In genomic region chr2:32078522-32078921, GRCm38 (mm10) we compare ENCODE assay signal across 8 mouse cellular contexts. TPM values are rescaled to one million over a fixed set of nuclear protein-coding genes. Genes with fewer than 3 reads are reported as not detected.
A peak's percentile ranks its signal among the peaks of the same experiment; 100 is the strongest.
DNase-seq lines count a peak whose midpoint lies in the region; ATAC-seq and TF ChIP-seq lines count a peak whose summit lies in the region.

No protein-coding gene starts in this region.

- no peak for TF ChIP-seq EP300 in liver, embryonic 14.5 days (IDR thresholded peaks at IDR 0.05; ENCODE audit: low read depth)

- TF ChIP-seq POLR2A in thymus, adult 2 months (IDR thresholded peaks at IDR 0.05; ENCODE audit: control insufficient read depth, extremely low read depth, insufficient read depth, low read length, poor library complexity) = peak; percentile 49; the same call in 1 of the 2 replicates

- no peaks in the 10 kb centered on the region for H3K9me3 ChIP-seq in kidney, embryonic 16.5 days (ENCODE audit: low read length)
- H3K9me3 ChIP-seq in heart, embryonic 12.5 days (replicated peaks) = no peaks in the 10 kb centered on the region
- H3K9me3 ChIP-seq in liver, embryonic 14.5 days (ENCODE audit: control insufficient read depth, low read length) = no peaks in the 10 kb centered on the region
- no peaks in the 10 kb centered on the region for H3K9me3 ChIP-seq in hindbrain, embryonic 14.5 days (ENCODE audit: control insufficient read depth, low read length)

- H3K4me3 ChIP-seq in kidney, embryonic 16.5 days (ENCODE audit: low read length) = no peak overlapping the region
- peak overlapping the region; percentile 70 for H3K4me3 ChIP-seq in heart, embryonic 12.5 days
- peak overlapping the region; percentile 6 to 34; a peak in 3 of 4 replicates for H3K4me3 ChIP-seq in liver, embryonic 14.5 days (ENCODE audit: insufficient read depth in 1 of 2, low read depth in 2 of 2, low read length in 2 of 2)
- peak overlapping the region; percentile 65 for H3K4me3 ChIP-seq in thymus, adult 2 months (ENCODE audit: control insufficient read depth, insufficient read depth, low read length)
- no peak overlapping the region for H3K4me3 ChIP-seq in hindbrain, embryonic 14.5 days (replicated peaks; ENCODE audit: low read length)

- 40% methylated on average over 8 of the region's 8 CpGs for WGBS in kidney, embryonic 16.5 days
- WGBS in heart, embryonic 12.5 days = 31% methylated on average over 8 of the region's 8 CpGs
- WGBS in liver, embryonic 14.5 days (ENCODE audit: insufficient replicate concordance) = 32% methylated on average over 8 of the region's 8 CpGs
- 13% methylated on average over 8 of the region's 8 CpGs for WGBS in thymus, adult 2 months
- 61% methylated on average over 8 of the region's 8 CpGs for WGBS in hindbrain, embryonic 14.5 days

- ATAC-seq in kidney, embryonic 16.5 days (ENCODE audit: low FRiP score, low TSS enrichment) = no peak; the same call in 1 of the 2 replicates
- peak; percentile 52; the same call in 1 of the 2 replicates for ATAC-seq in heart, embryonic 12.5 days (ENCODE audit: insufficient number of reproducible peaks, low FRiP score)
- no peak for ATAC-seq in liver, embryonic 14.5 days (ENCODE audit: insufficient read depth)
- no peak for ATAC-seq in hindbrain, embryonic 14.5 days (ENCODE audit: low FRiP score)

- TF ChIP-seq CTCF in liver, embryonic 14.5 days (IDR thresholded peaks at IDR 0.05; ENCODE audit: low read depth) = no peak
- 0 out of 2 replicates have a peak, but pooled peaks have one; percentile 38 for TF ChIP-seq CTCF in thymus, adult 2 months (IDR thresholded peaks at IDR 0.05; ENCODE audit: borderline replicate concordance, control insufficient read depth, extremely low read depth, insufficient read depth, low read length, poor library complexity)

- peaks cover 6% of the 10 kb centered on the region for H3K4me1 ChIP-seq in kidney, embryonic 16.5 days (ENCODE audit: insufficient read depth, low read length)
- peaks cover 60% of the 10 kb centered on the region for H3K4me1 ChIP-seq in heart, embryonic 12.5 days (replicated peaks)
- H3K4me1 ChIP-seq in liver, embryonic 14.5 days (replicated peaks; ENCODE audit: control insufficient read depth in 2 of 2, insufficient read depth in 2 of 2, low read length in 1 of 2) = peaks cover 22 to 34% of the 10 kb centered on the region in 2 experiments
- peaks cover 40% of the 10 kb centered on the region for H3K4me1 ChIP-seq in thymus, adult 2 months (replicated peaks; ENCODE audit: control insufficient read depth, insufficient read depth, low read length)
- H3K4me1 ChIP-seq in hindbrain, embryonic 14.5 days (replicated peaks; ENCODE audit: control insufficient read depth, insufficient read depth, low read length) = peaks cover 11% of the 10 kb centered on the region

- peaks cover 20% of the 10 kb centered on the region for H3K27me3 ChIP-seq in kidney, embryonic 16.5 days (ENCODE audit: insufficient read depth, low read length)
- no peaks in the 10 kb centered on the region for H3K27me3 ChIP-seq in heart, embryonic 12.5 days (replicated peaks)
- H3K27me3 ChIP-seq in liver, embryonic 14.5 days (ENCODE audit: control insufficient read depth, insufficient read depth, low read length) = no peaks in the 10 kb centered on the region
- H3K27me3 ChIP-seq in thymus, adult 2 months (ENCODE audit: control insufficient read depth, insufficient read depth, low read length) = no peaks in the 10 kb centered on the region
- peaks cover 23% of the 10 kb centered on the region for H3K27me3 ChIP-seq in hindbrain, embryonic 14.5 days (ENCODE audit: control insufficient read depth, insufficient read depth, low read length)

- DNase-seq in kidney, adult 8-10 months = no peak
- no peak for DNase-seq in liver, embryonic 14.5 days (ENCODE audit: low read depth in 3 of 3, low spot score in 3 of 3)
- peak; percentile 85 for DNase-seq in thymus, adult 2 months
- DNase-seq in embryo, embryonic 11 days = no peak
- DNase-seq in testis, postnatal 10 days (ENCODE audit: low spot score) = no peak
- no peak for DNase-seq in hindbrain, embryonic 14.5 days (ENCODE audit: low spot score)

- no peaks in the 10 kb centered on the region for H3K36me3 ChIP-seq in kidney, embryonic 16.5 days (ENCODE audit: insufficient read depth, low read length)
- H3K36me3 ChIP-seq in heart, embryonic 12.5 days = peaks cover 15% of the 10 kb centered on the region
- peaks cover 10% of the 10 kb centered on the region; the same call in 1 of the 2 replicates for H3K36me3 ChIP-seq in liver, embryonic 14.5 days (replicated peaks; ENCODE audit: control insufficient read depth, insufficient read depth, low read depth)
- H3K36me3 ChIP-seq in thymus, adult 2 months (ENCODE audit: control insufficient read depth, insufficient read depth, low read length) = peaks cover 37% of the 10 kb centered on the region
- H3K36me3 ChIP-seq in hindbrain, embryonic 14.5 days (replicated peaks; ENCODE audit: control insufficient read depth, insufficient read depth) = no peaks in the 10 kb centered on the region

- peak overlapping the region; percentile 46 for H3K27ac ChIP-seq in kidney, embryonic 16.5 days (ENCODE audit: low read length)
- peak overlapping the region; percentile 88 for H3K27ac ChIP-seq in heart, embryonic 12.5 days (ENCODE audit: poor library complexity, severe bottlenecking)
- H3K27ac ChIP-seq in liver, embryonic 14.5 days = peak overlapping the region; percentile 8; the same call in 1 of the 2 replicates
- peak overlapping the region; percentile 89 for H3K27ac ChIP-seq in thymus, adult 2 months (ENCODE audit: control insufficient read depth, insufficient read depth, low read length)
- no peak overlapping the region for H3K27ac ChIP-seq in hindbrain, embryonic 14.5 days

- H3K9ac ChIP-seq in kidney, embryonic 16.5 days (replicated peaks; ENCODE audit: low read length) = 0 out of 2 replicates have a peak overlapping the region, but pooled peaks have one; percentile 7
- H3K9ac ChIP-seq in heart, embryonic 12.5 days = peak overlapping the region; percentile 93
- peak overlapping the region; percentile 38; the same call in 1 of the 2 replicates for H3K9ac ChIP-seq in liver, embryonic 14.5 days (replicated peaks)
- no peak overlapping the region for H3K9ac ChIP-seq in hindbrain, embryonic 14.5 days

- no peak overlapping the region for H3K4me2 ChIP-seq in kidney, embryonic 16.5 days (replicated peaks; ENCODE audit: low read depth, low read length)
- peak overlapping the region; percentile 100 for H3K4me2 ChIP-seq in heart, embryonic 12.5 days
- peak overlapping the region; percentile 90 for H3K4me2 ChIP-seq in liver, embryonic 14.5 days (ENCODE audit: low read depth)
- H3K4me2 ChIP-seq in hindbrain, embryonic 14.5 days (replicated peaks) = no peak overlapping the region

RNA-seq across cellular contexts. Expression of gene Fam78a, which starts 6.1 kb away (rescaled TPM):
- polyA plus RNA-seq in kidney, embryonic 16.5 days (2015; fragmentation: Nextera tagmentation; extraction: Ambion mirVana) = 1.6 and 1.8 TPM in 2 replicates
- polyA plus RNA-seq in heart, embryonic 12.5 days (2016; fragmentation: Nextera tagmentation; extraction: Ambion mirVana) = 48.1 and 50.7 TPM in 2 replicates
- 7.8 and 8.9 TPM in 2 replicates for polyA plus RNA-seq in liver, embryonic 14.5 days (2012; rRNA removed)
- polyA plus RNA-seq in liver, embryonic 14.5 days (2014; fragmentation: Nextera tagmentation; extraction: Ambion mirVana) = 9.8 and 12.5 TPM in 2 replicates
- 189 and 210 TPM in 2 replicates for polyA plus RNA-seq in thymus, adult 2 months (2012; rRNA removed)
- polyA plus RNA-seq in hindbrain, embryonic 14.5 days (2014; fragmentation: Nextera tagmentation; extraction: Ambion mirVana) = 0.52 and 0.56 TPM in 2 replicates

RNA-seq across cellular contexts. Expression of gene Plpp7, which starts 16.8 kb away (rescaled TPM):
- 6.8 and 7.8 TPM in 2 replicates for polyA plus RNA-seq in kidney, embryonic 16.5 days (2015; fragmentation: Nextera tagmentation; extraction: Ambion mirVana)
- polyA plus RNA-seq in heart, embryonic 12.5 days (2016; fragmentation: Nextera tagmentation; extraction: Ambion mirVana) = 11.4 and 13.6 TPM in 2 replicates
- polyA plus RNA-seq in liver, embryonic 14.5 days (2012; rRNA removed) = 1.4 TPM in 2 replicates
- 1.1 and 1.4 TPM in 2 replicates for polyA plus RNA-seq in liver, embryonic 14.5 days (2014; fragmentation: Nextera tagmentation; extraction: Ambion mirVana)
- polyA plus RNA-seq in thymus, adult 2 months (2012; rRNA removed) = 2.9 and 7.7 TPM in 2 replicates
- polyA plus RNA-seq in hindbrain, embryonic 14.5 days (2014; fragmentation: Nextera tagmentation; extraction: Ambion mirVana) = 22.4 and 27.5 TPM in 2 replicates

Comparison
In these comparisons a context has a peak if more than half of its experiments do, and no peak if none do; other contexts are left out.
1. H3K4me2 ChIP-seq: peak in heart, embryonic 12.5 days (single experiment) and liver, embryonic 14.5 days (single experiment); none in kidney, embryonic 16.5 days (single experiment) and hindbrain, embryonic 14.5 days (single experiment).
2. H3K4me3 ChIP-seq: peak in heart, embryonic 12.5 days (single experiment), liver, embryonic 14.5 days (2 of 2) and thymus, adult 2 months (single experiment); none in kidney, embryonic 16.5 days (single experiment) and hindbrain, embryonic 14.5 days (single experiment).